Mouse (Mus musculus) layer of hippocampus, postnatal 10 days (tissue): ENCODE measurements at regions not wholly inside any gene's neighbourhood (a gene's known extent, or its start where the extent isn't known, plus 50 kb on each side); places are given as distances from the start of the nearest gene placed in this dataset.

Experiments
- DNase-seq, 2 experiments: peaks; one replicate each; pipeline ENCODE4 v3.0.0; 2021; ENCODE audit warnings: low spot score in 2 of 2

GRCm38 (mm10) chr14:58608216-58608615, 534.5 kb downstream of the 1700129C05Rik start:
- no peak for DNase-seq

GRCm38 (mm10) chr14:58607734-58608133, 535.0 kb downstream of the 1700129C05Rik start:
- no peak for DNase-seq

DNA sequence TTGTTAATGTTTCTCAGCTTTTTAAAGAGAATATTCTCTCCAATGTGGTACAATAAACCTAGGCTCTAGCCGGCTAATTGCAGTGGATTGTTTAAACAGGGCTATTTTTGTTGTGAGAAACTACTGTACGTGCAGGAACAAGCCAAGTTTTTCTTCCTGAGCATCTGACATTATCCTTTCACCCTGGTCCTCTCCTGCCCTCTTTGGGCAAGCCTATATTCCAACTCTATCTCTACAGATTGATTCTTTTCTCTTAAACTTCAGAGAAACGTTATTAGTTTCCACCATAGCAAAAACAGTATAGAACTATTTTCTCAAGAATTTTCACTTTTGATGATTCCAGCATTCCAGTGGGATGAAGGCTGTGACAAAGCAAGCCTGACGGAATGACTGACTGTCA, 535.2 kb downstream of the Fgf9 start:
- no peak for DNase-seq

- peak in 1 of 2 experiments; percentile 16 for DNase-seq
Observed at GRCm38 (mm10) chr14:58598867-58599266, 528.5 kb downstream of the Fgf9 start.

DNA sequence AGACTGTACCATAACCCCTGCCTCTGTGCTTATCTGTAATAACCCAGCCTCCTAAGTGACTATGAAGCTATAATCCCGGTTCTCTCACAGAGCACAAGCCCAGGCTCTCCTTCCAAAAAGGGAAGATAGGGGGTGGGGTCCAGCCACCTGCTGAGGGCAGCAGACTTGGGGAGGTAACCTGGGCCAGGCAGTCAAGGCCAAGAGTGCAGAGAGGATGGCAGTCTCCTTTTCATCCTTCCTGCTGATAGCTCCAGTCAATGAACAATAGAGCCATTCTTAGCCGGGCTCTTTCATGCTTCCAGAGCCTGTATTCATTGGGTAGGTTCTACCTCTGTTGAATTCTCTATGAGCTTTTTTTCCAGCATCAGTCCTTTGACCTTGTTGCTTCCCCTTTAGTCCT, 527.5 kb downstream of the Fgf9 start:
- no peak for DNase-seq

- DNase-seq, result no peak
Observed at GRCm38 (mm10) chr14:58596936-58597335, 526.6 kb downstream of the Fgf9 start.

DNA sequence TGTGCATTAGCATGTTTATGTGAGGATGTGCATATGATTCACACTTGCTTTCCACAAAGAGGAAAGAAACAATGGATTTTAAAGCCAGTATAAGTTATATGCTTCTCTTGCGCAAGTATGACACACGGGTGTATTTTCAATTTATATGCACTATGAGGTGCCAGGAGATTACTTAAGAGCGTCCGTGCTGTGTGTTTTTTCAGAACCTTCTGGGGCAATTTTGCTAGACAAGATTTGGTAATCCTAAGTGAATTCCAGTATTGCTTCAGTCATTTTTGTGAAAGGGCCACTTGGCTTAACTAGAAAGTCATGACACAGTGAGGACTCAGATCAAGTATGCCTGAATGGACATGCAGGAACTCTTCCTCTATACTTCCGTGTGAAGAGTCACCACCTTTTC, 511.5 kb downstream of the Fgf9 start:
- no peak for DNase-seq

- DNase-seq, result no peak
Observed at GRCm38 (mm10) chr14:58570021-58570420, 499.7 kb downstream of the Fgf9 start.

DNA sequence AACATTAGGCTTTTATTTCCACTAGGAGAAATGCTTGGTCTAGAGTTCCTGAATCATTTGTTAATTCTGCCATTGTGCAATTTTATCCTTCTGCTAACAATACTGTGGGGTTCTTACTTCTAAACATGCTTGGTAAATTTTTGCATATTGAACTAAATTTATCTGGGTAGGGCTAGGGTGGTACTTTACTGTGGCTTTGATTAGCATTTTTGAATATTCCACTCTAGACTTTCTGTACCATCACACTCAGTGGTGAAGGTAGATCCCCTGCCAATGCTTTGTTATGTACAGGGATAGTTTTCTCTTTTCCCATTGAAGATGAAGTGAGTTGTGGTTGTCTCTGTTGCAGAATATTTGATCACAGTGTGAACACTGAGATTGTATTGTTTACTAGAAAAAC, 497.1 kb downstream of the Fgf9 start:
- no peak for DNase-seq

- no peak for DNase-seq
Observed at GRCm38 (mm10) chr14:58563082-58563481, 492.7 kb downstream of the Fgf9 start.

GRCm38 (mm10) chr14:58550785-58551184, 480.4 kb downstream of the Fgf9 start:
- no peak for DNase-seq

GRCm38 (mm10) chr14:58545778-58546177, 475.4 kb downstream of the Fgf9 start:
- no peak for DNase-seq

DNA sequence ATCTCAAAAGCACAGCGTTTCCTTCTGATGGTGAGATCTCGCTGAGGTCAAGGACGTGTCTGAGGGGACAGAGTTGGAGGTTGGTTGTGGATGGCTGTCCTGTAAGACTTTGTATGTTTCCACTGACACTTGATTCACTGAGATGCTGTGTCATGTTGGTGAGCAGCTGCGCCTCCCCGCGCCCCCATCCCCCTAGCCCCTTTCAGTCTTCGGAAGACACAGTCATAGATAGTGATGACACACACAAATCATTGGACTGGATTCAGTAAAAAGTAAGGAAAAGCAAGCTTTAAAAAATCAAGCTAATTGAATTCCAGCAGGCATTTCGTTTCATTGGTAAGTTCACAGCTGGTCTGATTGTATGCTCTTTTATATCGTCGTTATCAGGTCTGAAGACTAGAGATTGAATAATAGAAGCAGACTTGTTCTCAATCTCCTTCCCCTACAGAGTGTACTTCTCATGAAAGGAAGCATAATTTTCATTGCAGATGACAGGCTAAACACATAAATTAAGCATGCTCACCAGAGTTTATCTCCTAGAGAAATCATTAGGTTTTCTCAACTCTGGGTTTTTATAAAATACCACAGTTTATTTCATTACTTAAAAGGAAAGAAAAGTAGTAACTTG, 472.9 kb downstream of the Fgf9 start:
- DNase-seq, result no peak

- DNase-seq, result no peak
Observed at GRCm38 (mm10) chr14:58538135-58538534, 467.8 kb downstream of the Fgf9 start.

- no peak for DNase-seq
Observed at GRCm38 (mm10) chr14:58520976-58521549, 450.7 kb downstream of the Fgf9 start.

DNA sequence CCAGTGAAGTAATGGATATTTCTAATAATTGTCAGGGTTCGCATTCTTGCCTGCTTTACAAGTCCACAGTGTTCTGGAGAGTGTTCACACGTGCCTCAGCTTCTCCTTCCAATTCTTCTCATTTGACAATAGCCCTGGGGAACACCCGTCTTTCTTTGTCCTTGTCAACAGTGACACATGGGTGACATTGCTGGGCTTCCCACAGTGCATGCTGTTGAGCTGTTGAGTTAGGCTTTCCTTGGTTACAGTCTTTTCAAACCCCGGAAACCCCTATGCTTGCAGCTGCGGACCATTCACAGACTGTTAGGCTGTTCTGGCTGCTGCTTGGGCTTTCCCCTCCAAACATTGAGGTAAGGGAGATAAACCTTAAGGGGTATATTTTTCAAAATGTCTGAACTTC, 450.0 kb downstream of the Fgf9 start:
- DNase-seq, result no peak

DNA sequence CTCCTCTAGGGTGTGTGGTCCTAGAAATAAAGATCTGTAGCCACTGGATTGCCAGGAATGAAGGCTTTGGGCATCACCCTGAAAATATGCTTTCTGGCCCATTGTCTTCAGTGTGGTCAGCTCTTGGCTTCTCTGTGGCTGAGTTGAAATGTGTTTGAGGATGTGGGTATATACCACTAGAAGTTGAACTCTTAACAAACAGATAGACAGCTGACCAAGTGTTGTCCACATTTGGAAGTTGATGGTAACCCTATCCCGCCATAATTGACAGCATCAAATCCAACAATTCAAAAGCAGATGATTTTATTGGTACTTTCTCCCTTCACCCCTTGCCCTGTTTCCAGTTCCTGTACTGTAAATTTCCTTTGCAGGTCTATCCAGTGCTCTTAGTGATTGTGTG, 448.7 kb downstream of the Fgf9 start:
- no peak for DNase-seq

DNA sequence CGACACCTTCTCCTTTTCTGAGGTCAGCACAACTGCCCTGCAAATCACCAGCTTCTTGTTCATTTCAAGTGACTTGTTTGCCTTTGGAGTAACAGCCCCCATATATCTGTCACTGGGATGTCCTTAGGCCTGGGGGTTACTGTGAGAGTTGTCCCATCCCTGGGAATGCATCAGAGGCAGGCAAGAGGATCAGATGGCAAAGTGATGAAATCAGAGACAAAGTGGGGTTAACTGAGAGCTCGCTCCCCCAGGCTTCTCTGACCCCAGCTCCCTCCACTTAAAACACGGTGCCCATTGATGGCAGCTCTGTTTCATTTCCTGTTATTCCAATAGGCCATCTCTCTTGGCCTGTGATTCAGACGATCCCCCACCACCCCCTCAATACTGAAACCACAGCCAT, 446.2 kb downstream of the Fgf9 start:
- no peak for DNase-seq

- DNase-seq, result no peak
Observed at GRCm38 (mm10) chr14:58512177-58512576, 441.8 kb downstream of the Fgf9 start.

- DNase-seq, result no peak
Observed at GRCm38 (mm10) chr14:58511571-58511985, 441.2 kb downstream of the Fgf9 start.

DNA sequence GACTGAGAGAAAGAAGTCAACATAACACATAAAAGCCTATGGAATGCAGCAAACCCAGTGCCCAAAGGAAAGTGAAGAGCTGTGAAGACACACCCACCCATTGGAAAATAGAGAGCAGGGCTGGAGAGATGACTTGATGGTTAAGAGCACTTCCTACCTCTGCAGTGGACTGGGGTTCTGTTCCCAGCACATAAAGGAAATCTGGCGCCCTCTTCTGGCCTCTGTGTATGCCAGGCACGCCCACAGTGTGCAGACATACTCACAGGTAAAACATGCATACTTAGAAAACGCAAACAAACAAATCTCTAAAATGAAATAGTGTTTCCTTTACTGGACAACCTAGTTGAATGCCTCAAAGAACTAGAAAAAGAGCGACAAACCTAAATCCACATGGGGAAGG, 440.4 kb downstream of the Fgf9 start:
- no peak for DNase-seq

GRCm38 (mm10) chr14:58509106-58509505, 438.8 kb downstream of the Fgf9 start:
- no peak for DNase-seq

DNA sequence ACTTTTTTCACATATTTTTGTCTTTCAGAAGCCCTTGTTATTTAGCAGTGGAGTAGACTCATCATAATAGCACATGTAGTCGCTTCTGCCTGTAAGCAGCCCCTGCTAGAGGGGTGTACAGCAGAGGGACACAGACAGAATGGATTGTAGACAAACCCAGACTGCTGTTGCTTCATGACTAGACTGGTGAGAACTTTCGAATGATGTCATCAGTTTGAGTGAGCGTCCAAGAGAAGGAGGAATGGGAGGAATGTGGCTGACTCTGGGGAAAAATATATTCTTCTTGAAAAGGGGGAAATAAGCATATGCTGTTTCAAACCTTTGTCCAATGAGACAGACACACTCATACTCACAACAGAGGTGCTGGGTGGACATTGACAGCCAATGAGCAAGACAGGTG, 436.1 kb downstream of the Fgf9 start:
- no peak for DNase-seq
